Mouse (Mus musculus) cerebellum, adult 2 months (tissue): Measurements from ENCODE around the gene Smarce1.

Source experiments
- CTCF ChIP-seq: fragments of 200-500 bp; IDR thresholded peaks from 2 replicates; pipeline ENCODE4 v1.5.1; 2011; ENCODE audit warnings: low read depth, mild to moderate bottlenecking, control low read depth, low read length, moderate library complexity, borderline replicate concordance; ENCODE audit not compliant: insufficient read depth
- POLR2A ChIP-seq: fragments of 200-500 bp; IDR thresholded peaks from 2 replicates; pipeline ENCODE4 v1.6.1; 2011; ENCODE audit warnings: low read length, control low read depth, borderline replicate concordance; ENCODE audit not compliant: insufficient read depth

DNA sequence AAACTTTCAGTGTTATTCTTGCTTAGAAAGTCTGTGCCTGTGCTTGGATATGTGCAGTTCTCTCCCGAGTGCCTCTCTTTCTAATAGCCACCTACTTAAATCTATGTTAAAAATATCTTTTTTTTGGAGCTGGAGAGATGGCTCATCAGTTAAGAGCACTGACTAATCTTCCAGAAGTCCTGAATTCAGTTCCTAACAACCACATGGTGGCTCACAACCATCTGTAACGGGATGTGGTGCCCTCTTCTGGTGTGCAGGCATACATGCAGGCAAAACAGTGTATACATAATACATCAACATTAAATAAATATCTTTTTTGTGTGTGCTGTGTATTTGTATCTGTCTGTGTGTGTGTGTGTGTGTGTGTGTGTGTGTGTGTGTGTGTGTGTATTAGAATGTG is 23.1 kb upstream of the Smarce1 start:
- TF ChIP-seq POLR2A (no peak), CTCF (peak; percentile 10; the same call in 1 of the 2 replicates)
